Mouse (Mus musculus) myocyte (in vitro differentiated cells): ENCODE measurements at regions not wholly inside any gene's neighbourhood (a gene's known extent, or its start where the extent isn't known, plus 50 kb on each side); places are given as distances from the start of the nearest gene placed in this dataset.

Experiments used
- E2F4 ChIP-seq: IDR thresholded peaks from one replicate; pipeline ENCODE4 v1.6.1; 2011; ENCODE audit warnings: mild to moderate bottlenecking, control low read depth, moderate library complexity; ENCODE audit not compliant: insufficient read depth
- MYOG ChIP-seq, 3 experiments: IDR thresholded peaks; one replicate each; pipeline ENCODE4 v1.6.1; 2011; ENCODE audit warnings: control low read depth in 2 of 3, low read depth in 2 of 3, mild to moderate bottlenecking in 2 of 3; ENCODE audit not compliant: insufficient read length in 2 of 3, control insufficient read depth in 1 of 3, insufficient read depth in 1 of 3
- POLR2A ChIP-seq: IDR thresholded peaks from one replicate; pipeline ENCODE4 v1.6.1; 2011; ENCODE audit warnings: low read depth, mild to moderate bottlenecking, control low read depth, moderate library complexity; ENCODE audit not compliant: insufficient read length

DNA sequence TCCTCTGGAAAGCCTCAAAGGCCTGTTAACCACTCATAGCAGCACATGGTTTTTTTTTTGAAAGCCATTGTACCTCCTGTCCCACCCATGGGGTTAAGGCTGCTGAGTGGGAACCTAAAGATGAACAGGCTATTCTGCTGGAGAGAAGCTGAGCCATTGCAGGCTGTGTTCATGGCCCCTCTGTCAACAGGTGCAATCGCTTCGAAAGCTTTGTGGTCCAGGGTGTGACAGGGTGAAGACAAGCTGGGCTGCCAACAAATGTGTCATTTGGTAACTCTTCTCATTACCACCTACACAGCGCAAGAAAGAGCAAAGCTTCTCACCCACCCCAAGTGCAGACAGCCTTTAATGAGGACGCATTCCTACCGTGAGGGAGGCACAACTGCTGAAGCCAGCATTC, 228.1 kb upstream of the Pik3r1 start:
- TF ChIP-seq E2F4 (no peak), POLR2A (no peak), MYOG (IDR thresholded peaks at IDR 0.05; ENCODE audit: control insufficient read depth in 1 of 3, insufficient read depth in 1 of 3, insufficient read length in 2 of 3, low read depth in 2 of 3) (peak; percentile 72 to 96 (median 75))
